Mouse (Mus musculus) heart, adult 18-20 months (tissue): ENCODE results near the gene Tmem132d. TPM values are rescaled to one million over a fixed set of nuclear protein-coding genes. Genes with fewer than 3 reads are reported as not detected.

Experiments used
- DNase-seq, 2 experiments: peaks; one replicate each; pipeline ENCODE4 v3.0.0; 2021 to 2022; ENCODE audit warnings: mixed read lengths in 1 of 2
- total RNA-seq, 2 experiments: library from RNA; stranded (reverse); gene quantifications; 2 replicates each; pipeline ENCODE4 v1.2.3; 2021

Gene Tmem132d
- total RNA-seq, 2 experiments from 2014 or later, result not detected

- DNase-seq, result no peak
These were observed 513.7 kb downstream of the Tmem132d start for GRCm38 (mm10) chr5:127919171-127919570.

DNA sequence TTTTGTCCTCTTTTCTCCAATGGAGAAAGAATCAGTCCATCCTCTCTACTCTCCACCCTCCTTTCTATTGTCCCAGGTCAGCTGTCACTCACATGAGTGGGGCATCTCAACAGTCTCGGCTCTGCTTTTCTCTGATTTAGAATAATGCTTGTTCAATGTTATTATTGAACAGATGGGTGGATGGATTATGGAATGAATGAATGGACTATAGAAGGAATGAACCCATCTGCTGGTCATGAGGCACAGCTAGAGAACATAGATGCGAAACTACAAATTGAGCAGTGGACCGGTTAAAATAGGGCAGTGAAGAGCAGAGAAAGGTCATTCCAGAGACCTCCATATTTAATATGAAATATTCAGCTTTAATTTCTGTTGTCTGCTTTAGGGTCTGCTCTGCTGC lies 514.5 kb downstream of the Tmem132d start:
- no peak for DNase-seq

DNA sequence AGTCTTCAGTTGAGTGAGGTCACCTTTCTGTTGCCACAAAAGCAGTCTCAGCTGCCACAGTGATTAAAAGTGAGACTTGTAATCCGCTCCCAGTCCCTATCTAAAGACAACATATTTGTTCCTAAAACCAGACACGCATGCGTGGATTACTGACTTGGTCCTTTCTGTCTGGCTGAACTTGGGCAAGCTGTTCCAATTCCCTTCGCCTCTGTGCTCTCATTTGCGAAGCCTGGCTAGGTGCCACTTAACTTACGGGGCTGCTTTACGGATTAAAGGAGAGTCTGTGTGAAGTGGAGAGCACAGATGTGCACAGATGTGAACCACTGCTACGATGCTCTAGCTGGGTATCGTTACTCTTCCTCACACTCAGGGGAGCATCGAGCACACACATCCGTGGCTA lies 518.7 kb downstream of the Tmem132d start:
- no peak for DNase-seq

DNA sequence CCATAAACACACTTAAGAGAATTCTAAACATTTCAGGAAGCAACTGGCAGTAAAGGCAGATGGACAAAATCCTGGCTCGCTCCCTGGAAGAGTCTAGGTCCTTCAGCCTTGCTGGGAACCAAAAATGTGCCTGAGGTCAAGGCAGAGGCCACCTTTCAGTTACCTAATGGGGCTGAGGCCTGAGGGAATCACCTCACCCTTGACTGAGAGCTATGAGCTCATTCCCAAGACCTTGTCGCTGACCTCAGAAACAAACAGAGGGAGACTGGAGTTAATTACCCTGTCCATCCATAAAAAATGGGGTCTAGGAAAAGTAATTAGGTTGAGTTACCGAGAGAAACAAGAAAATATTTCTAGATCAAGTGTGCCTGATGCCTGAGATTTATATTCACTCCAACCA lies 521.3 kb downstream of the Tmem132d start:
- DNase-seq, result no peak

- no peak for DNase-seq
These were observed 522.5 kb downstream of the Tmem132d start for GRCm38 (mm10) chr5:127910356-127910755.

DNA sequence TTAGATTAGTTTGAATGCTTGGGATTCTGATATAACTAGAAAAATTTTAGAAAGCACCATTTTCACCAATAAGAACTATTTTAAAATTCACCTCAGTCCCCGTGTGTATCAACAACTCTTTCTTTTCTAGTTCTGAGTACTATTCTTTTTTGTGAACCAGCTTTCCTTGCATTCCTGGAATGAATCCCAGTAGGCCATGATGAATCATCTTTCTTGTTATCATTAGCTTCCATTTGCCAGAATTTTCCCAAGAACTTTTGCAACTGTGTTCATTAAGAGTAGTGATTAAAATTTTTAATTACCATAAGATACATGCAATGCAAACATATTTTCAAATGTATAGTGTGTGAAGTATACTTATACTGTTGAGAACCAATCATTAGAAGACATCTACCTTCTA lies 537.7 kb downstream of the Tmem132d start:
- DNase-seq, result no peak

DNA sequence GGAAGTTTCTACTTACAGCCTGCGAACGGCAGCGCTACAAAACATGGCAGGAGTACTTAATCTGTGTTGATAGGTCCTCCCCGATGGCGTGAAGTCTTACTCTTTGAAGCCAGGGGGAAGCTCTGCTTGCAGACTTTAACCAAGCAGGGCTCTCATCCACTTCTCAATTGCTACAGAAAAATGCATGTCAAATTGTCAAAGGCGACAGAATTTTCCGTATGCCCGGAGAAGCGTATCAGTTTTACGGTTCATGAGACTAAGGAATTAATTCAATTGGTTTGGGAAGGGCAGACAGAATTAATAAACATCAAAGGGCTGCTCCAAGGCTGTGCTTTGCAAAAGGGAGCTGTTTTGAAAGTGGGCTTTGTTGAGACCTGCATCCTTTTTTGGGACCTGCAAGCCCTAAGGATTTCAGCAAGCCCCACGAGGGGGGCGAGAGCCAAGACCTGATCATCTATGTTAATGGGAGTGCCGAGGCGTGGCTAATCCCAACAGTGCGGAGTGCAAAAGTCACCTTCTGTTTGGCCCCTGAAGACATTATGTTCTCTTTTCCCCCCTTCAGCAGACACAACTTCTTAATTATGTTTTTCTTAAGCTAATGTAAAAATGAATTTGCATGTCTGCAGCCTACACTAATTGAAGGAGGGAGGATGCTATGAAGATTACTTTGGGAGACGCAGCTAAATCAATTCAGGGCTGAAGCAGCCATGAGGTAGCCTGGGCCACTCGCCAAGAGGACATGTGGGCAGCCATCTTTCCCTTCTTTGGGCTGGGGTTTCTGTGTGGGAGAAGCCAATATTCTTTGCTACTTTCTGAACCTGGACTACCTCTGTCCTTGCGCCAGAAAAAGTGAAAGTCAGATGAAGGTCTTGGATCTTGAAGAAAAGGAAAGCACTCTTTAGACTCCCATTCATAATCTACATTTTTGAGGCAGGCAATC lies 547.0 kb downstream of the Tmem132d start:
- no peak for DNase-seq

DNA sequence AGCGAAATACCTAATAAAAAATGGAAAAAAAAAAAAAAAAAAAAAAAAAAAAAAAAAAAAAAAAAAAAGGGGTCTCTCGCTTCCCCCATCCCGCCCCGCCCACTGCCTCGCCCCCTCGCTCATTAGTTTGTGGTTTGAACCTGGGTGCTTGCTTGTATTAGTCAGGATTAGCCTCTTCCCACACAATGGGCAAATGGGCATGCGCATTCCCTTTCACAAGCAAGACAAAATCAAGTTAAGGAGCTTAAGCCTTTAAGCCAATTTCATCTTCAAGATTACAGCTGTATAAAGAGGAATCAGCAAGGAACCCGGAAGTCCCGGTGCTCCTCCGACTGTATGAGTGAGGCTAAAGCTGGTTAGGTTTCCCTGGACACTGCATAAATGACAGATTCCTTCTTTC lies 549.9 kb downstream of the Tmem132d start:
- DNase-seq, result no peak

GRCm38 (mm10) chr5:127874461-127874860 lies 558.4 kb downstream of the Tmem132d start:
- no peak for DNase-seq

GRCm38 (mm10) chr5:127865157-127865556 lies 567.7 kb downstream of the Tmem132d start:
- no peak for DNase-seq

DNA sequence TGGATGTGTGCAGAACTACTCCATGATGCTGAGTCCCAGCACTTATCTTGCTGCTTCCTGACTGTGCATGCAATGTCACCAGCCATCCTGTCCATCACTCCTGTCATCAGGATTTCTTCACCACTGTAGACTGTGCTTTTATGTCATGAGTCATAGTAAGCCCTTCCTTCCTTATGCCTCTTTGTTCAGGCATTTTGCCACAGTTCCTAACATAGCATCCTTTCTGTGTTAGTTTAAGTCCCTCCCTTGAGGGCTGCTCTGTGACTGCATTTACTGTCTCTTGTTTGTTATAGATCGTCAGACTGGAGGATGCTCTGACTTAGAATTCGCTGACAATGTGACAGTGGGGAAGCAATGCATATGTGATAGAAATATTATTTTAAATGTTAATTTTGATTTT lies 573.2 kb downstream of the Tmem132d start:
- no peak for DNase-seq

DNA sequence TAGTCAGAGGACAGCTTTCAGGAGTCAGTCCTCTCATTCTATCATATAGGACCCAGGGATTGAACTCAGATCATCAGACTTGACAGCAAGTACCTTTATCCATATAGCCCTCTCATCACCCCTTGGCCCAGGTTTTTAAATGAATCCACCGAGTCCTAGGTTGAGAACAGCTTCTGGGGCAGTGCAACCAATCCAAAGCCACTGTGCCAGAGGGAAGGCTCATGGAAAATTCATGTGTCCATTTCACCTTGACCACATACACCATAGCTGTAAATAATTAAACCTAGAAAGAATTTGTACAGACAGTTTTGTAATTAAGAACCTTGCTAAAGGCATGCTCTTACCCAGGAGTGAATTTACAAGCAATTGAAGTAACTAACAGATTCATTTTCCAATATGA lies 580.6 kb downstream of the Tmem132d start:
- no peak for DNase-seq

DNA sequence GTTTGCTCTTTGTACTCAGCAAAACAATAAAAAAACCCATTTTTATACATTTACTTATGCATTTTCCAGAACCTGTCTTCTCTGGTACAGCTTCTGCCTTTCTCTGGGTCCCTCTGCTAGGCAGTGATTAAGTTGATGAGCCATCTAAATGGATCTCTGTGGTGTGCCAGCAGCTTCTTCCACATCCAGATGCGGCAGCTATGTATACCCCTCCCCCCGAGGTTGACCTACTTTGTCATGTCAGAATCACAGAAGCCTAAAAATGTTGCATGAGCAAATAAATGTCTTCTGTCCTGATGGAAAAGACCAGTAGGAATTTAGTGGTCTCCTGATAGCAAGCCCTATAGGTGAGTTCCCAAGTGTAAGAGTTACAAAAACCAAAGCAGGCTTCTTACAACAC lies 601.1 kb downstream of the Tmem132d start:
- DNase-seq, result no peak

DNA sequence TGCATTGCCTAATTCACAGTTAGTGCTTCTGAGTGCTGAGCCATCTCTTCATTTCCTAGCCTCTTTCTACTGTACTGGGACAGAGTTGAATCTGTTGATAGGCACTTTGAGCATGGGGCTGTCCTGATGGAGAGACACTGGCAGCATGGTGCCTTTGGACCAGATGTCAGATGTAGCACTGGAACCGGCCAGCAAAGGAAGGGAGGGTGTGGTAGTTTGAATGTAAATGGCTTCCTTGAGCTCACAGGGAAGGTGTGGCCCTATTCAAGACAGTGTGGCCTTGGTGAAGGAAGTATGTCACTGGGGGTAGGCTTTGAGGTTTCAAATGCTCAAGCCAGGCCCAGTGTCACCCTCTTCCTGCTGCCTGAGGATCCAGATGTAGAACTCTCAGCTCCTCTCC lies 602.0 kb downstream of the Tmem132d start:
- no peak for DNase-seq

GRCm38 (mm10) chr5:127828756-127829155 lies 604.1 kb downstream of the Tmem132d start:
- no peak for DNase-seq

DNA sequence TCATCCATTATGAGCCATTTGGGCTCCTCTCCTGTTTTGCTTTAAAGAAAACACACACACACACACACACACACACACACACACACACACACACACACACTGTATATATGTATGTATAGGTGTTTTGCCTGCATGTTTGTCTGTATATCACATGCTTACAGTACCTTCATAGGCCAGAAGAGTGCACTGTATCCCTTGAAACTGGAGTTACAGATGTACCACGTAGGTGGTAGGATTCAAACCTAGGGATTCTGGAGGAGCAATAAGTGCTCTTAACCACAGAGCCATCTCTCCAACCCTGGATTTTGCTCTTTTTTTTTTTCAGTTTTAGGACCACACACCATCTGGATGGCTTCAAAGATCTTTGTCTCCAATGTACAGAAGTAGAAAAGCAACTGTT lies 610.9 kb downstream of the Tmem132d start:
- DNase-seq, result no peak

GRCm38 (mm10) chr5:127815292-127815691 lies 617.6 kb downstream of the Tmem132d start:
- DNase-seq, result no peak

- no peak for DNase-seq
These were observed 625.5 kb downstream of the Tmem132d start for GRCm38 (mm10) chr5:127807419-127807818.

- no peak for DNase-seq
These were observed 626.0 kb downstream of the Tmem132d start for GRCm38 (mm10) chr5:127806850-127807249.

DNA sequence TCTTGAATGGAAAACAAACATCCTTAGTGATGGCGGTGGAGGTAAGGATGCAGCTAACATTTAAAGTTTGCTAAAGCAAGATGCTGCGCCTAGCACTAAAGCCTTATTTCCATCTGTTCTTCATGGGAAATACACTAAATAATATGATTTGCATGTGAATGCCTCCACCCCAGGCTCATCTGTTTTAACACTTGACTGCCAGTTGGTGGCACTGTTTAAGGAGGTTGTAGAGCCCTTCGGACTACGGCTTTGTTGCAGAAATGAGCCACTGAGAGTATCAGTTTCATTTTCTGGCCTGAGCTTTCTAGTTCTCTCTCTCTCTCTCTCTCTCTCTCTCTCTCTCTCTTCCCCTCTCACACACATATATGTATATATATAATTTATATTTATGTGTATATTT lies 632.0 kb downstream of the Tmem132d start:
- no peak for DNase-seq

DNA sequence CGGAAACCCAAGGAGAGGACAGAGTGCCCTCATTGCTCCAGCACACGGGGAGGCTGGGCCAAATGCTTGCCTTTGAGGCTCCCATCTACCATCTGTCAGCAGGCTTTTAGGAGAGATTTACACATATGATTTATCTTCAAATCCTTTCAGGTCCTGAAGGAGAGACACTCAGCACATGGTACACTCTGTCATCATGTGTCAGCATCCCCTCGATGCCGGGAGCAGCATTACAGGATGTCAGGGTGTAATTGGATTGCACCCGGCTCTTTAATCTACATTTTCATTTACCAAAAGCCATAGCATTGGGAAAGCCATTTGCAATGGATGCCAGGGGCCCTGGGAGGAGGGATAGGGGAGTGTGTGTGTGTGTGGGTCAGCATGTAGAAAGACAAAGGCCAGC lies 651.7 kb downstream of the Tmem132d start:
- DNase-seq, result no peak

- DNase-seq, result no peak
These were observed 657.1 kb downstream of the Tmem132d start for GRCm38 (mm10) chr5:127775749-127776148.

DNA sequence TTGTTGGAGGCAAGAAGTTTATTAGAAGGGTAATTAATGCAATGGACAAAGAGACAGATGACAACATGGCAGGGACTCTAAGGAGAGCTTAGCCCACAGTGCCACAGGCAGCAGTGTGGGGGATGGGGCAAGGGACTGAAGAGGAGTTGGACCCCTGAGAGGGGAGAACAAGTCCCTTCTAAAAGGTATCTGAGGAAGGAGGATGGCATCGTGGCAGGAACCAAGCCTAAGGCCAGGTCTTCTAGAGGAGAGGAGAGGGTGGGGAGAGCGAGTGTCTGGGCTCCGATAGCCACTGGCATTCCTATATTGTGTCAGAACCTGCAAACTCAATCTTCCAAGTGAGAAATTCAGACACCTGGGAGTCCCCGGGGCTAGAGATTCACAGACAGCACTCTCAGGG lies 674.3 kb downstream of the Tmem132d start:
- no peak for DNase-seq
